Mouse (Mus musculus) frontal cortex, adult 2 months (tissue): ENCODE results near the gene Casd1. TPM values are rescaled to one million over a fixed set of nuclear protein-coding genes. Genes with fewer than 3 reads are reported as not detected.
"Not testable (repeated sequence)": the region's sequence is repeated elsewhere in the genome, so short reads cannot be mapped to it uniquely, and the experiment has no call there.

Experiments used
- DNase-seq, 2 experiments: peaks; one replicate each; pipeline ENCODE4 v3.0.0; 2022; ENCODE audit warnings: low spot score in 1 of 2; ENCODE audit errors: extremely low spot score in 1 of 2
- polyA plus RNA-seq: library from polyadenylated mRNA; depleted of rRNA; stranded (reverse); fragments of >200 nt; gene quantifications from 2 replicates; pipeline ENCODE4 v1.2.3, GENCODE M21; 2012

Gene Casd1
- polyA plus RNA-seq, 1 experiment: 46.0 TPM

DNA sequence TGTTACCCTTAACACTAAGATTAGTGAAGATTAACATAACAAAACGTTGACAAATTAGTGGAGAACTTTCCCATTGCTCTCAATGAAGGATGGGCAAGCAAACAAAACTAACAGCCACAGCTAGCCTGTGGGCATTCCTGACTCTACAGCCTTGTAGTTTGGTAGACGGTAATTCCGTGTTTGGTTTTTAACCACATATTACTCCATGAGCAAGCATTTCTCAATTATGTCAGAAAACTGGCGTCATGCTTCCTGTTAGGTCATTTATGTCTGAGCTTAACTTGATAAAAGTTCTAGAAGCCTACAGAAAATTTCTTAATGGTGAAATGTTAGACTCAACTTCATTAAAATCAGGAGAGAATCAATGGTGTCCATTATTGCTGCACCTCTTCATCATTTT, 11.2 kb downstream of the Casd1 start:
- DNase-seq: no peak

DNA sequence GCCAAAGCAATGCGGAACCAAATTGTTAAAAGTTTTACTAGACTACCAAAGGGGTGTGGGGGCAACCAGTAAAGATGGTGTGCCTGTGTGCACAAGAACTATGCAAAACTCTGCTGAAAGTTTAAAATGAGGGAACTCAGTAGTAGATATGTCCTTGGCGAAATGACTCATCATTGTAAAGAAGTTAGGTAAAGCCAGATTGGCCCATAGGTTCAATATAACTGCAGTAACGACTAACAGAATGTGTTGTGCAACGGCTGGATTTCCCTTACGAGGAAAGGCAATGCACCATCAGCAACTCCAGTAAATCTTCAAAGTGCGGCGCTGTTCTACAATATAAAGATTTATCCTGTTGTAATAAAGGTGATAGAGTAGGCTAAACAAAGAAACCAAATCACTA, 11.8 kb downstream of the Casd1 start:
- no peak for DNase-seq

DNA sequence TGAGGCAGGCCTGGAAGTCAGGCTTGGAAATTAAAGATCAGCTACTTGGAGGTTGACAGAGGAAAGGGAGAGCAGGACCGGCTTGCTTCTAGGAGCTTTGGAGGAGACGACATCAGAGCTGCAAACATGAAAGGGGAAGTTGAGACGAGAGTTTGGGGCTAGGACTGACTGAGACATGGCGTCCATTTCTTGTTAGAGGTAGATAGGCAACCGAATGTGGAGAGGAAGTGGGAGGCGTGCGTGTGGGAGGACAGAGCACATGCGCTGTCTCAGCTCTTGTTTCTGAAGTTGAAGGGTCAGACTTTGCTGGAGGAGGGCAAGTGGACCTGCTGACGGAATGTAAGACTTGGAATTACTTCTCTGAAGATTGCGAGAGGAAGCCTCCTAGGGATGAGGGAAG, 17.3 kb downstream of the Casd1 start:
- no peak for DNase-seq

DNA sequence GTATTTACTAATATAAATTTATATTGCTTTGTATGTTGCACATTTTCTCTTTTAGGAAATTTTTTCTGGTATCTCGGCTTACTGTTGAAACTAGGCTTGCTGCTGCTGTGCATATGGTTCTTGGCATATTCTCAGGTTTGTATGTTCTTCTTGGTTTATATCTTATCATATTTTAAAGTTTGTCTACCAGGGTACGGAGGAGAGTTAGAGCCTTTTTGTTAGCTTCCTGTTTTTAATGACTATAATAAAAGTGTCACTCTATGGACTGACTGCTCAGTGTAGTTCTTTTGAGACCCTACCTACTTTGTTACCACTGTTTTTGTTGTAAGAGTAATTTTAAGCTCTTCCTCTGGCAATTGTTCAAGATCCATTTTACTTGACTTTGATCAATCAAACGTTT, 30.8 kb downstream of the Casd1 start:
- no peak for DNase-seq

DNA sequence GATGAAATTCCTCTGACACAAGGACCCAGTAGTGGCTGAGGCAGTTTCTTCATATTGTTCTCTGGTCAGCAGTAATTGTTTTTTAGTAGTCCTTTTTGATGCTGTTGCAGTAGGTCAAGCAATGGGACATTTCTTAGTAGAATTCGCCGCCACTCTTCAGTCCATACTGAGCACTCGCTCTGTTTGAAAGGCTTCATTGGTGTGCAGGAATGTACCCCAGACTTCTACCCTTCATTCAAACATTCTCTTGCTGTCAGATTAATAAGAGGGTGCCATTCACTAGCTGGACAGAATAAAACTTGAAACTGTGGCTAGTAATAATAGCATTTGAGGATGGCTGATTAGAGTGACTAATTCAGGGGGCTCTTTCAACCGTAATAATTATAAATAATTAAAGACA, 32.5 kb downstream of the Casd1 start:
- DNase-seq: no peak

DNA sequence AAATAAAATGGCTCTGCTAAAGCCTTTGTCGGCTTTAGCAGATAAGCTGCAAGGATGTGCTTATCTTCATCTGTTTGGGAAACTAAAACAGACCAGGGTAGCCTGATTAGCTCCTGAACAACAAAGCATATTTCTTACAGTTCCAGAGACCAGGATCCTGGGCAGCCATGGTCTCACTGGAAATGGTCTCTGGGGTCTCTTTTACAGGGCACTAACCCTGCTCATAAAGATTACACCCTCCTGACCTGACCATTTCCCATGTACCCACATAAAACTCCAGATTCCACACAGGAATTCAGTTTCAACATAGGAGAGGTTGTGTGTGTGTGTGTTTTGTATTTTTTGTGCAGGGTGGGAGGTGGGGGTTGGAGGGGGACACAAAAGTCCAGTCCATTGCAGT, 34.2 kb downstream of the Casd1 start:
- no peak for DNase-seq

DNA sequence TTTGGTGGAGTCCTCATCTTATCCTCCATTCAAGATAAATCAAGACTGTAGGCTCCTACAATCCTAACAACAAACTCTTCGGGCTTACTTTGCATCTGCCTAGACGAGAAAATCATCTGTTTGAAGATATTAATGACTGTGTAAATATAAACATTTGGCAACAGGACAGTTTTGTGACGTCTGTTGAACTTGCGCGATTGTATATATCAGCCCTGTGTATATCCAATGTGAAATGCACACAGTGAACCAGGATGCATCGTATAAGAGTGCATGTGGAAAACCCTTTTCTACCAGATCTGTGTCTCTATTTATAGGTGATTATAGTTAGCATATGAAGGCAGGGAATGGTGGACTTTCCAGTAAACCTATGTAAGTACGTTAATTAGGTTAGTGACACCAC, 41.4 kb downstream of the Casd1 start:
- no peak for DNase-seq

DNA sequence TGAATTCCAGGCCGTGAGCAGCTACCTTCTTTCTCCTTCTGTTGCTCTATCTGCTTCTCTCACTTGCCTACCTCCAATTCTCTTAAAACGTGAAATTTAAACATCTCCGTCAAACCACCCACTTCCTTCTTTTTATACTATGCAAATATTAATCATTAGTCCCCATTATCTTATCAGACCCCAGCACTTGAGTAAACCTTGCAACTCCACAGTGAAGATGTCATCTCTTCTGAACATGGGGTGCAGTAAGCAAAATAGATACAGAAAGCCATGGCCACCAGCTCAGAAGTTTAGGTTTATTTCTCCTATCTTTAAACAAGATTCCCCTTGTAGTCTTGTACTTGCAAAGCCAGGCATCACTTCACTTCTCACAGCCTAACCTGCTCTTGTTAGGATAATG, 46.7 kb downstream of the Casd1 start:
- no peak for DNase-seq

DNA sequence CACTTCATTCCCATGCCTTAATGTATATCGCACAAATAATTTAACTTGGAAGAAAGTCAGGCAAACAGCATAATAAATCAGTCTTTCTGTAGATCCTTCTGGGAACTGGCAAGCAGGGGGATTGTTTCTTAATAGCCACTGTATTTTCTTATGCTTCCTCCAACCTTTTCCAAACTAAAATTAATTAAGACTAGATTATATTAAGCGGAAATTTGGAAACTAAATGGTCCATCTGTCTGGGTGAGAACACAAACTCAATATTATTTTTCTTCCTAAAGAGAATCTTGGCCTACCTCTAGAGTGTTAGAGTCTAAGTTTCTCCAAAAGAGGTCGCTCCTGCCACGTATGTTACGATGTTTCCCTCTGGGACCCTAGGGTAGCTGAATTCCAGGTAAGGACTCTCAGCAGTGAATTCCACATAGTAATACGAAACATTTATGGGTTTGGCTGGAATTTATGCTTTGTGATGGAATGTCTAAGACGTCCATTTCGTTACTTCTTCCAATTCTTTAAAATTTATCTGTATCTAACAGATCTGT, 52.0 kb downstream of the Casd1 start:
- DNase-seq: no peak

DNA sequence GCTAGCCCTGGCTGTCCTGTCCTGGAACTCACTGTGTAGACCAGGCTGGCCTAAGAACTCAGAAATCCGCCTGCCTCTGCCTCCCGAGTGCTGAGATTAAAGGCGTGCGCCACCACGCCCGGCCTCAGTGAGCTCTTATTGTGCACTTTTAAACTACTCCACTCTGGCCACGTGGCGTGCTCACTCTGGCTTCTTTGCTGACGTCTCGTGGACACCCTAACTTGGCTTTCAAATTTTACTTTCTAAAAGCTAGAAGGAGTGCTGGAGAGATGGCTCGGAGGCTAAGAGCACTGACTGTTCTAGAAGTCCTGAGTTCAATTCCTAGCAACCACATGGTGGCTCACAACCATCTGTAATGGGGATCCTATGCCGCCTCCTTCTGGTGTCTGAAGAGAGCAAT, 53.1 kb downstream of the Casd1 start:
- DNase-seq: not testable (repeated sequence)

DNA sequence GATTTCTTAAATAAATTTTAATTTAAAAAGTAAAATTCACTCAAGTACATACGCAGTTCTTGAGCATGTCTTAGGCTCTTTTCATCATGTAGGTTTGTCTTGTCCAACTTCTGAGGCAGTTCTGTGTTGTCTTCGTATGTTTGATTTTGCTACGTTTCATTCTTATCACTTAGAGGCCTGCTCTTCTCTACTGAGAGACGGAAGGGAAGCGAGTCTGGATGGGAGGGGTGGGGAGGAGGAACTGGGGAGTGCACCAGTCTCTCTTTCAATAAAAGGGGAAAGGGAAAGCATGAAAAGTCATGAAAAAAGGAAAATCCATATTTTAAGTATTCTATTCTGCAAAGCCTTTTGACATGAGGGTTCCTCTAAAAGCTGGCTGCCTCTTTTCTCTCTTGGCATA, 54.8 kb downstream of the Casd1 start:
- no peak for DNase-seq

DNA sequence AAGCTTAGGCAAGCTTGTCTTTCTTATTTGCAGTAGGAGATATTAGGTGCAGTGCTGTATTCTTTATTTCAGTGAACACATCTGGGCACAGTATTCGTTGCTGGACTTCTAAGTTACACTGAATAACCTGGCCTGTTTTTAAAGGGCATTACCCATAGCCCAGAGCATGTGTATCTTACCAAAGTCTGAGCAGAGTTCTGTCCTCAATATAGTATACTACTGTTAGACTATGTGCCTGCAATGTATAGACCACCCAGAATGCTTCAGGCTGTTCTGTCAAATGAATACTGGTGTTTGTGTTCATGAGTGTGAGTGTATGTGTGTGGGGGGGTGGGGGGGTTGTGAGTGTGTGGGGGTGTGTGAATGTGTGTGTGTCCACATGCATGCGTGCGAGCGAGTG, 55.3 kb downstream of the Casd1 start:
- no peak for DNase-seq

DNA sequence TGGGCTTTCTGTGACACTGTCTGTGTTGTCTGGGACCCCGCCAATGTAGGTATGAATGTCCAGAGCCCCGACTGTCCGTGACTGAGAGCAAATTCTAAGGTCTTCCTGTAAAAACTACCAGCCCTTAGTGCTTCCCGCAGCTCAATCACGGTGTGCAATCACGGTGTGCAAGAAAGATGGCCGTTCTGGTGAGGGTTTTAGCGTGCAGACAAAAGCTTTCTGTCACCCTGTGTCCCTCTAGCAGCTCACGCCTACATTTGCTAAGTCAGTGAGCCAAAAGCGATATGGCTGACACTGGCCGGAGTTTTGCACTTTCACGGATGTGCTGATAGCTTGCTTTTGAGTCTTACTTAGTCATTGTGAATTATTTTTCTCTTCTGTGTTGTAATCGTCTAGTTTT, 58.2 kb downstream of the Casd1 start:
- no peak for DNase-seq

DNA sequence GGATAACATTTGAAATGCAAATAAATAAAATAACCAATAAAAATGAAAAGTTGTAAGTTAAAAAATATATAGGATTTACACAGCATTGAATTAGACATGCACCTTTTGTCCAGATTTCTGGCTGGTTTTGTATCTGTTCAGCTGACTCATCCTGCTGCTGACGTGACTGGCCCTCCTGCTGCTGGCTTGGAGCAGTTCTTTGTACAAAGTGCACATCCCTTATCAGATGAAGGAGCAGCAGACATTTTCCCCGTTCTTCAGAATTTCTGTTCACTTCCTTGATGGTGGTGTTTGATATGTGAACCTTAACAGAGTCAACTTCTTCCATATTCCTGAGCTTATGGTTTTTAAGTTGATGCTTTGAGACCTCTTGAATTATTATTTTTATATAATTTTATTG, 62.9 kb downstream of the Casd1 start:
- no peak for DNase-seq

DNA sequence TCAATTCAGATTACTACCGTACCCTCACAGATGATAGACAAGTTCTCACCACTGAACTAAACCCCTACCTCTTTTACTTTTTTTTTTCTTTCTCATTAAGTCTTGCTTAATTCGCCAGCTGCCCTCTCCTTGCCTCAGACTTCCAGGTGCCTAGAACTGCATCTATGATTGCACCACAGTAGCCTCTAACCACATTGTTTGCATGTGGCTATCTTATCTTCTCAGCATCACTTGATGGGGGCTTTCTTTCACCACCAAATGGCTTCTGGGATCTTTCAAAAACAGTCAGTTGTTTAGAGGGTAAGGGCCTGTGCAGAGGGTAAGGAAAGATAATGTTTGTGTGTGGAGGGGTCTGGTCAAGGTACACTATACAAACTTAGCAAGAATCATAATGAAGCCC, 63.7 kb downstream of the Casd1 start:
- no peak for DNase-seq

DNA sequence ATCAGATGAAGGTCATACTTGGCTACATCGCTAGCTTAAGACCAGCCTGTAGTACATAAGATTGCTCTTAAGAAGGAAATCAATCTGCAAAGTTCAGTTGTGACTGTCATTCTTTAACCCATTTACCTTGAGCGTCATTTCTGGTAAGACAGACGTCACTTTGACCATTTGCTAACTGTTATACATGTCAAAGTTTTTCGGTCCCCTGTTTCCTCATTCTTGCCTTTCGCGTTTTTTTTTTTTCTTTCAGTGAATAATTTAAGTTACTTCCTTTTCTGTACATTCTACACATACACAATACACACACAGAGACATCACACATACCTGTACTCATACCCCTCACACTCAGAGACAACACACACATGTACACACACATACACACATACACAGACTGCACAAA, 64.5 kb downstream of the Casd1 start:
- no peak for DNase-seq

DNA sequence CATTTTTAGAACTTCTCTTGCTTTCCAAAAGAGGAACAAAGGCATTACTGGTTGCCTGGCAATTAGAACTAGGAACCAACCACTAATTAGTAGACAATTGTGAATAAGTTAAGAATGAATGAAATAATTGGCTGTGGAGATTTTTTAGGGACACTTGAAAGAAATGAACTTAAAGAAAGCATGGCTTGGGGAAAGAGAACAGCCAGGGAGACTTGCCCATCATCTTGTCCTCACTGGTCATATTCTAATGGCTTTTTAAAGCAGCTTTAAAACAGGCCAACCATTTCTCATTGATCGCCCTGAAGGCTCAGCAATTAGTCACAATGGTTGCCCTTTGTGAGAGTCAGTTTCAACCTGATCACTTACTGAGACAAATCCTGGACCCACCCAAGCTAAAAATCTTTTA, 76.7 kb downstream of the Casd1 start:
- peak in 1 of 2 experiments; percentile 2 for DNase-seq

DNA sequence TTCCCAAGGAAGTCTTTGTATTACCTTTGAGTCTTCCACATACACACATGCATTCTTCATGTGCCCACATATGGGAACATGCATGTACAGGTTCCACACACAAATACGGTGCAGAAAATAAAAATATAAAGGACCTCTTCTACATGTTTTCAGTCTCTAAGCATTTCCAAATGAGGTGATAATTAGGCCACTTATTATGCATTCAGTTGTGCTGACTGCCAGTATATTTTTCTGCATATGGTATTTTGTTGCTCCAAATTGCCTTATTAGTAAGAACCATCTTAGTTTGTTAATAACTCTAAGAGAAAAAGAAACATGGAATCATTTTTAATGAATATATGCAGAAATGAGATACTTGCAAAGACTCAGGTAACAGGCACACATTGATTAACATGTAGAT, 79.3 kb downstream of the Casd1 start:
- no peak for DNase-seq

DNA sequence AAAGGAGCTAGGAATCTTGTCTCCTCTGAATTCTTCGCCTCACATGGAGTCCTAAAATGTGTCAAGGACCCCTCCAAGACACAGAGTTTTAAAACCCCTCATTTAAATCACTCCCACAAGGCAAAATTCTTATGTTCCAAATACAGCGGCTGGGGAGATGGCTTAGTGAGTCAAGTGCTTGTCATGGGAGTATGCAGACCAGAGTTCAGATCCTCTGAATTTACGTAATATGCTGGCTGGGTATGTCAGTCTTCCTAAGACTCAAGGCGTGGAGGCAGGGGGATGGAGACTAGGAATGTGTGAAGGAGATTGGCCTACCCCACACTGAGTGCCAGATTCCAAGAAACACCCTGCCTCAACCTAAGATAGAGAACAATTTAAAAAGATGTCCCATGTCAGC, 79.9 kb downstream of the Casd1 start:
- DNase-seq: no peak

DNA sequence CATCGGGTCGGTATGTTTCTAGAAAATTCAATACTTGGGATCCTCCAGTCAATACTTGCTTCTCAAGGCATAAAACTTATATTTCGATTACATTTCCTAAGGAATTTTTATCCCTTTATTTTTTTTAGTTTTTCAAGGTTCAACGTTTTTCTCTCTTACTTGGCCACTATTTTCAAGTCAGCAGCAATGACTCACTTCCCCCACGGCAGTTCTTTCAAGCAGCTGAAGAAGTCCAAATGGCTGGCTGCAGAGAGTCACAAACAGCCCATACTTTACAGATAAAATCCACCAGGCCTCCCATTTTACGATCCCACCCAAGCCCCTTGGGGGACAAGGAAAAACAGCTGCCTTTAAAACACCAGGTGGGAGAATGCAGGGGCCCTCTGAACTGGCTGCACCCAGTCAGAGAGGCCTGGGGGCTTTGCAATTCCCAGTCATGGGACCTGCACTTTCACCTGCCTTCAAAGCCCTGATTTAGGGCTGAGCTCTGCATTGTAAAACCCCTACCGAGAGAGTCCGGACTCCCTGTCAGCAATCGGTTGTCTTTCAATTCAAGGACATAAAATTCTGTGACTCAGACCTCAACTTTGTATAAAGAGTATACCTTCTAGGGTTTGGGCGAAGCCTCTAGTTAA, 84.2 kb downstream of the Casd1 start:
- no peak for DNase-seq

DNA sequence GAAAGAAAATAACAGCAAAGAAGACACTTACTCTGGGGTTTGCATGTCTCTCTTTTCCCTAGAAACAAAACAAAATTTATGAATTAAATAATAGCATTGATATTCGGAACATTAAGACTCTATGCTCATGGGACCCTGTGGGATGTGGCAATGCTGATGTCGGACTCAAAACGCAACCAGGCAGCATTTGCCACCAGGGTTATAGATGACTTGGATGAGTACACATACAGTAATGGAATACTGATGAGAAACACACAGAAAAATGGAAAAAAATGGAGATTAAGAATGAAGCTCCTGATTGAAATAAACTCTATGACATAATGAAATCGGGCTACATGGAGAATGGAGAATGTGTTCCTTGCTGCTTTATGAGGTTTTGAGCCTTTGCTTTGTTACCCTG, 89.8 kb downstream of the Casd1 start:
- DNase-seq: no peak
